Mouse (Mus musculus) layer of hippocampus, adult 2 months (tissue): ENCODE data around the gene 2900026A02Rik. TPM values are rescaled to one million over a fixed set of nuclear protein-coding genes. Genes with fewer than 3 reads are reported as not detected.

Experiments used
- DNase-seq, 2 experiments: peaks; one replicate each; pipeline ENCODE4 v3.0.0; 2022; ENCODE audit warnings: low spot score in 2 of 2
- H3K27ac ChIP-seq: fragments of 200-600 bp; 2 replicates; pipeline ENCODE4 v1.8.1; 2022
- H3K4me3 ChIP-seq: fragments of 200-600 bp; 2 replicates; pipeline ENCODE4 v1.8.1; 2022; ENCODE audit warnings: mild to moderate bottlenecking
- CTCF ChIP-seq: fragments of 200-600 bp; conservative IDR thresholded peaks from 2 replicates; pipeline ENCODE4 v1.8.1; 2022; ENCODE audit warnings: antibody characterized with exemption, mild to moderate bottlenecking, moderate library complexity
- total RNA-seq, 2 experiments: library from RNA; stranded (reverse); gene quantifications; 2 replicates each; pipeline ENCODE4 v1.2.3; 2021

Gene 2900026A02Rik
- total RNA-seq, 2 experiments from 2014 or later = 60.2 to 62.1 TPM

GRCm38 (mm10) chr5:113179843-113180682 lies 41.0 kb downstream of the 2900026A02Rik start:
- peak; percentile 97 for TF ChIP-seq CTCF
- H3K4me3 ChIP-seq = peak overlapping the region; percentile 33
- H3K27ac ChIP-seq = peak overlapping the region; percentile 84
- peak; percentile 87 to 89 for DNase-seq

DNA sequence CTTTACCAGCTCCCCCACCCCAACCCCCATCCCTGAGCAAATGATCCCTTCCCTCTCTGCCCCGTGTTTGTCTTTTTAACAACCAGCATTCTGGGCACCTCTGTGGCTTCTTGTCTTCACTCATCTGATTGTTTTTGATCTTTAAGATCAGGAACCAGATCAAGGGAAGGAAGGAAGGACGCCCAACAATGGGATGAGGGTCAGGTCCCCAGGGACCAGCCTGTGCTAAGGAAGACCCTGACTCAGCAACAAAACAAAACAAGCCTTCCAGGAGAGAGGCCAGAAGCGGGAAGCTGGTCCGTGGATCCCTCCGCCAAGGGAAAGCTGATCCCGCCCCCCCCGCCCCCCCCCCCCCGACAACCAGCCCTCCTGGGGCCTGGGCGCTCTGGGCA lies 41.6 kb downstream of the 2900026A02Rik start:
- H3K4me3 ChIP-seq = no peak overlapping the region; the same call in 1 of the 2 replicates
- no peak for DNase-seq
- no peak for TF ChIP-seq CTCF
- no peak overlapping the region for H3K27ac ChIP-seq

DNA sequence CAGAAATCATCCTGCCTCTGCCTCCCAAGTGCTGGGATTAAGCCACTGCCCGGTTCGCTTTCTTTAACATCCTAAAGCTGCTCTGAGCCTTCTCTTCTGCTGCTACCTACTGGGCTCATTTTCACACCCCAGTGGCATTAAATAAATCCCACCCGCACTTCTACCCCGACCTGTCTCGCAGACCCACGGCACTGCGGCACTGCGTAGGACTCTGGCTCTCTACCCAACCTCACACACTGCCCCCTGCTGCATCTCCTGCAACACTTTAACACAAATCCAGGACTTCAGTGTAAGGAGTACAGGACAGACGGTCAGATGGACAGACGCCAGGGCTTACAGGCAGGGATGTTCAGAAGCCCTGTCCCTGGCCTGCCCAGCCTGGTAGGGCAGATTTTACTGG lies 45.1 kb downstream of the 2900026A02Rik start:
- no peak for DNase-seq

GRCm38 (mm10) chr5:113174916-113175692 lies 45.9 kb downstream of the 2900026A02Rik start:
- no peak overlapping the region for H3K27ac ChIP-seq
- no peak overlapping the region for H3K4me3 ChIP-seq
- no peak for DNase-seq
- peak; percentile 67 for TF ChIP-seq CTCF

More for the DNA sequence above, 45.1 kb downstream of the 2900026A02Rik start:
- no peak for TF ChIP-seq CTCF
- H3K4me3 ChIP-seq = no peak overlapping the region
- no peak overlapping the region for H3K27ac ChIP-seq

GRCm38 (mm10) chr5:113173318-113173717 lies 47.7 kb downstream of the 2900026A02Rik start:
- Histone ChIP-seq H3K4me3 (no peak overlapping the region), H3K27ac (no peak overlapping the region)
- peak; percentile 94 for TF ChIP-seq CTCF
- peak in 1 of 2 experiments; percentile 78 for DNase-seq

- H3K27ac ChIP-seq = no peak overlapping the region
- H3K4me3 ChIP-seq = no peak overlapping the region
- no peak for TF ChIP-seq CTCF
- no peak for DNase-seq
These were observed 49.0 kb downstream of the 2900026A02Rik start for GRCm38 (mm10) chr5:113171968-113172578.

DNA sequence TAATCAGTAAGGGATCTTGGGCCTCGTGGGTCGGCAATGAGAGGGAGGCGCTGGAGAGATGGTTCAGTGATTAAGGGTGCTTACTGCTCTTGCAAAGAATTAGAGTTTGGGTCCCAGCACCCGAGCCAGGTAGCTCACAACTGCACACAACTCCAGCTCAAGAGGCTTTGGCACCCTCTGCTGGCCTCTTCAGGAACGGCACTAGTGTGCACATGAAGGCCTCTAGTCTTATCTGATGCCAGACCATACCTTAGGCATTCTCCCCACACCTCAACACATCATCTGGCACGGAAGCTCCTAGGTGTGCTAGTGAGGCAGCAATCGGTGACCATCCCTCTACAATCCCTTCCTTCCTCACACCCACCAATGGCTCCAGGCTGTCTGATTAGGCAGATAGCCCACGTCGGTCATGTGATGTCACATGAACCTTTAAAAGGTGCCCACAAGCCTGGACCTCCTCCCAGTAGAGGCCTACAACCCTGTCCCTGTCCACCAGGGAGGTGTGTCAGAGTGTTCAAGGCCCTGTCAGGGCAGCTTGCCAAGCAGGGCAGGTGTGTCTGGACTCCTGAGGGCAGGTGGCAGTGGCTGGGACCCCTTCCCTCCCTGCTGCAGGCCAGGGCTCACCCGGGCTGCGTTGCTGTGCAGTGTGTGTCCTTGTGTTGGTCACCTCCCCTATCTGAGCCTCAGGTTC lies 50.8 kb downstream of the 2900026A02Rik start:
- Histone ChIP-seq H3K4me3 (no peak overlapping the region), H3K27ac (no peak overlapping the region)
- DNase-seq = no peak
- peak; percentile 72 for TF ChIP-seq CTCF

DNA sequence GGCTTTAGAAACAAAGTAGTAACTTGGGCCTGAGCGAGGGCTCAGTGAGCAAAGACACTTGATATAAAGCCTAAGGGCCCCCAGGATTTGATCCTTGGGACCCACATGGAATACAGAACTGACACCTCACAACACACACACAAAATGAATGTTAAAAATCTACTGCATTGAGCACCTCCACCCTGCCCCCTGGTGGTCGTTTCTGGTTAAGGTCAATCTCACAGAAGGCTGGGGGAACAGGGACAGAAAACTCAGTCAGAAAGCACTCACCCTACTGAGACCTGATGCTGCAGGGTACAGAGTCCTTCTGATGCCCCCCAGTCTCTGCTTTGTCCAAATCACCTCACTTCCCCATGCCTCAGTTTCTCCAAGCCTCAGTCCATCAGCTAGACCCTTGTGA lies 53.3 kb downstream of the 2900026A02Rik start:
- TF ChIP-seq CTCF = peak; percentile 84
- Histone ChIP-seq H3K4me3 (no peak overlapping the region), H3K27ac (peak overlapping the region; percentile 67; the same call in 1 of the 2 replicates)
- peak in 1 of 2 experiments; percentile 75 for DNase-seq

GRCm38 (mm10) chr5:113165481-113165880 lies 55.6 kb downstream of the 2900026A02Rik start:
- TF ChIP-seq CTCF = no peak
- peak; percentile 76 to 78 for DNase-seq
- no peak overlapping the region for H3K4me3 ChIP-seq
- peak overlapping the region; percentile 86 for H3K27ac ChIP-seq

DNA sequence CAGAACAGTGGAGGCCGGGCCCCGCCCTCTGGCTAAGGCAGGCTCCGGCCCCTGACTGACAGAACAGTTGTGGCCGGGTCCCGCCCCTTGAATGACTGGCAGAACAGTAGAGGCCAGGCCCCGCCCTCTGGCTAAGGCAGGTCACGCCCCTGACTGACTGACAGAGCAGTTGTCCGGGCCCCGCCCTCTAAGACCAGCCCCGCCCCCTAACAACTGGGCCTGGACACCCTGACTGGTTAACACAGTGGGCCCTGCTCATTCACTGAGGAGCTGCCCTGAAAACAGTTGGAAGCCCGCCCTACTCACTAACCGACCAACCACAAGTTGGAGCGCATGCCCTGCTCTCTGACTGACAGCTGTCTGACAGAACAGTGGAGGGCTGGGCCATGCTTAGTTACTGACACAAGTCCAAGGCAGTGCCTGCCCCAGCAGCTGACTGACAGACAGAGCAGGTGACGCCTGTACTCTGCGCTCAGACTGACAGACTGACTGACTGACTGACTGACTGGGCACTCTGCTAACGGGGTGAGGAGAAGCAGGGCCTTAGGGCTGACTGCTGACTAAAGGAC lies 56.1 kb downstream of the 2900026A02Rik start:
- no peak for TF ChIP-seq CTCF
- no peak overlapping the region for H3K4me3 ChIP-seq
- peak; percentile 51 to 74 for DNase-seq
- H3K27ac ChIP-seq = peak overlapping the region; percentile 86

DNA sequence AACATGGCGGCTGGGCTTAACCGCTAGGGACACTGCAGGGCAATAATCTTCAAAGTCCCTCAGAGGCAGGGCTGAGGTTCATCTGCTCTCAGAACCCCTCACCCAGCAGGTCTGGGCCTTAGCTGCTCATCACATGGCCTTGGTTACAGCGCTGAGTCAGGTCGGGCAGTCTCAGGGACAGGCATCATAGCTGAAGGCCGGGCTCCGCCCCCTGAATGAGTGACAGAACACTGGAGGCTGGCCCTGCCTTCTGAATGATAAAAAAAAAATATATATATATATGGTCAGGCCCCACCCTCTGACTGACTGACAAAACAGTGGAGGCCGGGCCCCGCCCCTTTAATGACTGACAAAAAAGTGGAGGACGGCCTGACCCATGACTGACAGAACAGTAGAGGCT lies 56.6 kb downstream of the 2900026A02Rik start:
- TF ChIP-seq CTCF = no peak
- Histone ChIP-seq H3K27ac (peak overlapping the region; percentile 86; the same call in 1 of the 2 replicates), H3K4me3 (no peak overlapping the region)
- no peak for DNase-seq

GRCm38 (mm10) chr5:113163116-113163515 lies 57.9 kb downstream of the 2900026A02Rik start:
- DNase-seq = no peak
- peak; percentile 45 for TF ChIP-seq CTCF
- Histone ChIP-seq H3K27ac (peak overlapping the region; percentile 62; the same call in 1 of the 2 replicates), H3K4me3 (peak overlapping the region; percentile 49)
